Mouse (Mus musculus) left cerebral cortex, postnatal 25 days (tissue): Measurements from ENCODE around the gene Hnmt. TPM values are rescaled to one million over a fixed set of nuclear protein-coding genes. Genes with fewer than 3 reads are reported as not detected.
"Not testable (repeated sequence)": the region's sequence is repeated elsewhere in the genome, so short reads cannot be mapped to it uniquely, and the experiment has no call there.

ENCODE experiments used
- DNase-seq, 2 experiments: peaks; one replicate each; pipeline ENCODE4 v3.0.0; 2022; ENCODE audit warnings: low spot score in 2 of 2, mixed read lengths in 1 of 2
- intact Hi-C: fragments of 180-260 bp; cut with DNase I; formaldehyde crosslinking; loops from one replicate; pipeline ENCODE4 v1.15.1; 2025
- total RNA-seq, 2 experiments: library from RNA; stranded (reverse); gene quantifications; 2 replicates each; pipeline ENCODE4 v1.2.3; 2021

Gene Hnmt
- total RNA-seq: 10 to 100 TPM; 21.3 to 23.5 TPM

DNA sequence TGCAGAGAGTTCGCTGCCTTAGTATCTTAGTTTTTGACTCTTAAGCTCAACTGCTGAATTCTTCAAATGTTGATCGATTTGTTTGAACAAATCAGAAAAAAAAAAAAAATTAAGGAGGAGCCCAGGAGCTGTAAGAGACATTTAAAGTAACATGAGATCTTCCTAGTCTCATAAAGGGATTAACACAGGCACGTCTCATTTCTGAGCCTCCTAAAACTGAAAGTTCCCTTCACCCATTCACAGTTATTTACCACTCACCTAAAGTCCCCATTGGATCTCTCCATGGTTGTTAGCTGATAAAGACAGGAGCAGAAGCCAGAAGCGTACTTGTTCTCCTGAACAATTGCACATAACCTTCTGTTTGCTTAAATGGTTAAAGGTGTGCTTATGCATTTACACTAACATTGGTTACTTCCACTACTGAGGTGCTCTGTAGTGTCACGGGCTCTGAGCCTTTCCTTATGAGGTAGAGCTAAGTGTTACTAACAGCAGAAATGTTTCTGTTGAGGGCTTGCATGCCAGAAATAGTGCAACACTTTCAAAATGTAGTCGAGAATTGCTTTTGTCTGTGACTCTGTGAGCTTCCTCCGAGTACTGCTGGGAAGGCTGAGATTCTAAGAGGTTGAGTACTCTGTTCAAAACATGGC is at the start of gene Hnmt:
Gene Hnmt, minus strand, starts transcription at position 51 of the 647 bp plus-strand sequence.
- DNase-seq: peak; percentile 11 to 13

DNA sequence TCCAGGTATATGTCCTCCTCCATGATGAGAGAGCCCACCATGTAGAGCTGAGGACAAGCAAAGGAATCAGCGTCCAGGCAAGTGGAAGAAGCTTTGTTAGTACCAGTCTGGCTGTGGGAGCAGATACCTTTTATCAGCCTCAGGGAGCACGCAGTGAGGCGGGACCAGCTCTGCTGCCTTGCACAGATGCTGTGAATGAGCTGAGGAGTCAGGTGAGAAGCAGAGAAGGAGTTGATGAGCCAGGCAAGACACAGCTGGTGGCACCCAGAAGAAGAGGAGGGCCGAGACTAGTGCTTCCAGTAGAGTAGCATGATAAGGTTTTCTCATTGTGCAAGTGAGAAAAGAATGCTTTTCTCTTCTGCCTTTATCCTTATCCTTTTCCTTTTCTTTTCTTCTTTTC is 47.3 kb upstream of the Hnmt start, which contains the start of gene Tbpl2:
Gene Tbpl2, minus strand, starts transcription at position 101 of the 400 bp plus-strand sequence.
- no peak for DNase-seq
- intact Hi-C loops: no loop called here

More for the DNA sequence above, at the start of gene Hnmt:
- intact Hi-C loops: no loop called here

DNA sequence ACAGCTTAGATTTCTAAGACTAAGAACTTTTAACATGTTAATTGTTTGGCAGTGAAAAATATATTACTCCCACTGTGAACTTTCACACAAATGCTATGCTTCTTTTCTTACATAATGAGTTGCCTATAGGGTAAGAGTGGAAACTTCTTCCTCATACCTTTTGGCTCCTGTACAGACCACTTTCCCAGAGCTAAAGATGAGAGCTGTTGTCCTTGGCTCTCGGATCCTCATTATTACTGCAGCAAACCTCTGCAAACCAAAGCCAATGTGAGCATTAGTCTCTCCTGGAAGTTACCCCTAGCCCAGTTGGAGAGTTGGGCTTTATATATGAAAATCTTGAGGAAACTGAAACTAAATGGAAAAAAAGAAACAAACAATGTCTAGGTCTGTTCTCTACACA is 41.7 kb upstream of the Hnmt start:
- no peak for DNase-seq
- intact Hi-C loops: no loop called here

DNA sequence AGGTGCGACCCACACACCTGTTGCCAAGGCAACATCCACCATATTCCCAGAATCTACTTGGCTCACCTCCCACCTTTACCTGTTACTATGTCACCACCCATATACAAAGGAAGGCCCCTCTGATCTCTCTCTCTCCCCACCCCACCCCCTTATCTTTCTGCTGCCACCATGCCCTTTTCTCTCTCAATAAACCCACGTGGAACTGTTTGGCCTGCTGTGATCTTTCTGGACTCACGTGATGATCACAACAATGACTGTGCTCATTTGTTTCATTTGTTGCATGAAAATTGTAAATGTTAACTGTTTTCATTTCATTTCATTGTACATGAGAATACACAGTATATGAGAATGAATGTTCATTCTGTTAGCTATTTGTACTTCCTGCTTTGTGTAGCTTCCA is 1.3 kb upstream of the Hnmt start:
- no peak for DNase-seq
- intact Hi-C loops: no loop called here

DNA sequence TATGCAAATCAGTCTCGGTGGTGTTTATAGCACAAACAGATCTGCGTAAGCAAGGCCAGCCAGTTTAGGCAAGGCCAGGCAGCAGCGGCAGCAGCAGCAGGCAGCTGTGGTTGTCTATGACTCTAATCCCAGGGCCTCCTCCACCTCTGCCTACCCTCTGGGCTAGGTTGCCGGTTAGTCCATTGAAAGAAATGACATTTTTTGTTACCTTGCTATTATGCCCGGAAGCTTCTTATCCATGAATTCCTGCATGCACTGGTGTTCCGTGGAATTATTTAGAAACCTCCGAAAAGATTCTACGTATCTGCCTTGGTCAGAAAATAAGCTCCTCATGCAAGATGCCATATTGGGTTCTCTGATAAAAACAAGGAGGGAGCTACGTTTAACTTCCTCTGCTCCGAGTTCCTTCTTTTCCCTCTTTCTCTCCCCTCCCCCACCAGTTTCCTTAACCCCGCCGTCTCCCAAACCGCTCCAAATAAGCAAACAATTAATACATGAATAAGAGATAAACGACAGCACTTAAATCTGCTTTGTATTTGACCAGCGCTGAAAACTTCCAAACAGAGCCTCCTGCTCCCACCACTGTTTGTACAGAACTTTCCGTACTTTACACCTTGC is 605 bp downstream of the Hnmt start:
- intact Hi-C loops: no loop called here
- DNase-seq: peak; percentile 65 to 71

DNA sequence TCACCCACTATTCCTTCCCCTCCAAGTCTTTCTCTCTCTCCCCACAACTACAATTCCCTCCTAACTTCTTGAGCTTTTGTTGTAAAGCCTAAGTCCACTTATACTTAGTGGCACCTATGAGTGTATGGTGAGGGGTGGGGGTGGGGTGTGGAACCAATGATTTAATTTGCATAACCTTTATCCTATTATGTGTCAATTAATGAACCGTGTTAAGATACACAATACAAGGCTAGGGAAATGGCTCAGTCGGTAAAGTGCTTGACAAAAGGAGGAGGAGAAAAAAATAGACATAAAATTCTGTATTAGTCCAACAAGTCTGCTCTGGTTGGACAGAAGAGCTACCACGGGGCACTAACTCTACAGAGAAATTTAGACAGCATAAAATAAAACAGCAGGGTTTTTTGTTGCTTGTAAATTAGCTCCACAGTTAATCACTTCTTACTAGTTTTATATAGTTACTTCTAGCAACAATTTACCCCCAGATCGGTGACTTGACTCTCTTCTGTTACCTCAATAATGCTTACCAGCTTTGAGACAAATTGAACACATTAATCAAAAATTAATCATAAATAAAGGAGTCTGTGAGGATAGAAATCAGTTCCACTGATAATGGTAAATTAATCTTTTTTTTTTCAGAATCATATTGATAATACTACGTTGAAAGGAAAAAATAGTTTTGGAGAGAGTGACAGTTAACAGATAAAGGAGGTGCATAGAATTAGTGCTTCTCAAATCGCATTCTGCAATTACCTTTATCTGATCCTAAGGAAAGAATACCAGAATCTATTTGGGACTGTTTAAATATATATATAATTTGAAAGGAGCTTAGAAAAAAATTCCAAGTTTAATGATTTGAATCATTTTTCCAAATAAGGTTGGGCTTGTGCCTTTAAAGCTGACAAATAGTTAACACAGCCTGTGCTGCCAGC is 1.4 kb downstream of the Hnmt start:
- DNase-seq: no peak

DNA sequence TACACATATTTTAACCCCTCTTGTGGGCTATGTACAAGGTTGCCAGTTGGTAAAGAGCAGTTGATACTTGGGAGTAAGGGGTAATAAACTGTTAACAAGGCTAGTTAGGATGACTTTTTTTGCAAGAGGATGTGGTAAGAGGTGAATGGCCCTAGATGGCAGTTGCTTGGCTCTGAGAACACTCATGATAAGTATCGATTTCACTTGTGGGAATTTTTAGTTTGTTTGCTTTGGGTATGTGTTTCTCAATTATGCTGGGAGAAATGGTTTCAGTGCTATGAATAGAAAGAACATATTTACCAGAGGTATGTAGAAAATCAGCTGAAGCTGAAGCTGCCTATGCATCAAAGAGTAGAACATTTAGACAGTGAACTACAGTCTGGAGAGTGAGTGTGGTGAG is 6.3 kb downstream of the Hnmt start:
- intact Hi-C loops: no loop called here
- no peak for DNase-seq

More for the DNA sequence above, 1.4 kb downstream of the Hnmt start:
- intact Hi-C loops: no loop called here

DNA sequence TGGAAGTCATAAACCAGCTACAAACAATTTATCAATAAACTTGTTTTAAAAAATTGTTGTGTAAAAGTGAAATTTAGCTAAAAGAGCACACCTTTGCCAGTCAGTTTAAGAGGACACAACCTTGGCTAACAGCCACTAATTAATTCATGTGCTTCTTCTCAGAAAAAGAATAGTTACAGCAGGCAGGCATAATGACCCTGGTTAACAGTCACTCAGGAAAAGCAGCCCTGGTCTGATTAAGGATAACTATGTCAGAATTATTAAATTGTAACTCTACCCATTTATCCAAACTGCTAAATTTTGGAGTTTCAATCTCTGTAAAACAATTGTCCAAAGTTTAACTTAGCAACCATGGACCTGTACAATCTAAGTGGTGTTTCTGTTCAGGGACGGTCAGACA is 8.7 kb downstream of the Hnmt start:
- intact Hi-C loops: no loop called here
- no peak for DNase-seq

DNA sequence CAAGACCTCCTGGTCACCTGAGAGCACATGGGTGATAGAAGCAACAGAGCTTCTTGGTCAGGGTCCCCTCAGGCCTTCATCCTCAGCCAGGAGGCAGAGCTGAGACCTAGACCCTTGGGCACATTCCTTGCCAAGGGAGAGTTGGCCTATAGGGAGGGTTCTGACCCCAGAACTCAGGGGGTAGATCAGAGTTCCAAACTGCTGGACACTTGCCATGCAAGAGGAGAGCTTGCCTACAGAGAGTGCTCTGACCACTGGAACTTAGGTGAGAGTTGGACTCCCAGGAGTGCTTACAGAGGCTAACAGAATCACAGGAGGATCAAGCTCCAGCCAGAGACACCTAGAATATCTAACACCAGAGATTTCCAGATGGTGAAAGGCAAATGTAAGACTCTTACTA is 29.8 kb downstream of the Hnmt start:
- DNase-seq, intact Hi-C loops: not testable (repeated sequence)

DNA sequence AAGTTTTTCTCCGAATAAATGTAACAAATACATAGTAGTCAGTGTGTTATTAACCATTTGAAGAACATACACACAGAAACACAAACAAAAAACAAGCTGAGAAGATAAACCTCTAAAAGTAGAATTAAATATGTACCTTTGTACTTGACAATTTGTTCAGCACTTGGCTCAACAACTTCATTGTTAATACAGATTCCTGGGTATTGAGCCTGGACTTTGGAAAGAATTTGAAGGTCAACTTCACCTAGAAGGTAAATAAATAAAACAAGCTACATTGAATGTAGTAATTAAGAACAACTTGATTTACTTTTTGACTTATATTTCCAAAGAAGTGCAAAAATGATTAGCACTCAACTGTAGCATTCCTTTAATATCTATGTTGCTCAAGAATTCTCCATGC is 30.2 kb downstream of the Hnmt start:
- DNase-seq: no peak
- intact Hi-C loops: no loop called here

DNA sequence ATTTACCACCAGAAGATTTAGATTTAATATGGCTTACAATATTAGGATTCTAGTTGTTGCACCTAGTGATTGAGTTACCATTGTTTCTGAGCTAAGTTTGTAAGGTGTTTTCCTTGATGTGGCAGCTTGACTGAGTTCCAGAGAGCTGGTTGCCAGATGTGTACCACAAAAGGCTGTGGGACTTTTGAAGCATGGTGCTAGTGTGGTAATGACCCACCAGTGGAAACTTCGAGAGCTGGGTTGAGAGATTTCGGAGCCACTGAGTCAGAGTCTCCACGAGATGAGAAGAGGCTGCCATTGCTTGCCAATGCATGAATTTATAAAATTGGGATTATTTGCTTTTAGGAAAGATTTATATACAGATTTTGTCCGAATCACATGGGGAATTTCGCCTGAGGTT is 34.2 kb downstream of the Hnmt start:
- intact Hi-C loops: no loop called here

DNA sequence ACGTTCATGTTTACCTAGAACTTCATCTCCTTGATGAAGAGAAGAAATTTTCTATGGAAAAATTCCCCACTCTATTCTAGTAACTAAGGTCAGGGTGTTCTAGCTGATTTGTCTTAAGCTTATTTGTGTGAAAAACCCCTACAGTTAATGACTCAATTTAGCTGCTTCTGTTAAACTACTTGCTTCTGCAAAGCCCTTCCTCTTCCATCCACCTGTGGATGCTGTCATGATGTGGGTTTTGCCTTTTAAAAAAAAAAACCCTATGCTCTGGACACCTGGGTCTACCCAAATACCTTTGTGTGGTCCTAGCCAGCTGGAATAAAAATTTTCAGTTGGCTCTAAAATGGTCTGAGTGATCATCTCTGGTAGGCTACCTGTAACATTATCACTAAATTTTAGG is 49.9 kb downstream of the Hnmt start:
- no peak for DNase-seq
- intact Hi-C loops: no loop called here

More for the DNA sequence above, 34.2 kb downstream of the Hnmt start:
- DNase-seq: no peak

DNA sequence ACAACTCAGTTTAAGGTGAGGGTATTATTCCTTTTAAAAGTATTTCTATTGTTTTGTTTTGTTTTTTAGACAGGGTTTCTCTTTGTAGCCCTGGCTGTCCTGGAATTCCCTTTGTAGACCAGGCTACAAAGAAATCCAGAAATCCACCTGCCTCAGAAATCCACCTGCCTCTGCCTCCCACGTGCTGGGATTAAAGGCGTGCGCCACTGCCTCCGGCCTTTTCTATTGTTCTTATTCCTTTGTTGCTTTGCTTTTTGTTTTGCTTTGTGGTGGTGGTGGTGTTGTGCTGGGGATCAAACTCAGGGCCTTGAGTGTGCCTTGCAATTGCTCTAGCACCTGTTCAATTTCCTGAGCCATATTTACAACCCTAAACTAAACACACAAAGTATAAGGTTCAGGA is 50.4 kb downstream of the Hnmt start:
- intact Hi-C loops: no loop called here
- no peak for DNase-seq

DNA sequence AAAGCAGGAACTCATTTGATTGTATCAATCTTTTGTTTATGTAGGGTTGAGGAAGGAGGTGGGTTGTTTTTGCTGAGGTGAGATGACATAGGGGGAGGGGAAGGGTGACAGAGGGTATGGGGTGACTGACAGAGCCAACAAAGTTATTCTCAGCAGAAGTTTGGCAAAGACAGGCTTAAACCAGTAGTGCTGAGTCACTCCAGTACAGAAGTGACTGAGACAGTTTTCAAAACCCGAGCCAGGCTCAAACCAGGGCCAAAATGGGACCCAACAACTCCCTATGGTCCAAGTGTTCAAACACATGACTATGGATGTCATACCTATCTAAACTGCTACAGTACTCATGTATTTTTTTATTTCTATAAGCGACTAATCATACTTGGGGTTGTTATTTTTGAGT is 52.4 kb downstream of the Hnmt start:
- no peak for DNase-seq
- intact Hi-C loops: no loop called here

DNA sequence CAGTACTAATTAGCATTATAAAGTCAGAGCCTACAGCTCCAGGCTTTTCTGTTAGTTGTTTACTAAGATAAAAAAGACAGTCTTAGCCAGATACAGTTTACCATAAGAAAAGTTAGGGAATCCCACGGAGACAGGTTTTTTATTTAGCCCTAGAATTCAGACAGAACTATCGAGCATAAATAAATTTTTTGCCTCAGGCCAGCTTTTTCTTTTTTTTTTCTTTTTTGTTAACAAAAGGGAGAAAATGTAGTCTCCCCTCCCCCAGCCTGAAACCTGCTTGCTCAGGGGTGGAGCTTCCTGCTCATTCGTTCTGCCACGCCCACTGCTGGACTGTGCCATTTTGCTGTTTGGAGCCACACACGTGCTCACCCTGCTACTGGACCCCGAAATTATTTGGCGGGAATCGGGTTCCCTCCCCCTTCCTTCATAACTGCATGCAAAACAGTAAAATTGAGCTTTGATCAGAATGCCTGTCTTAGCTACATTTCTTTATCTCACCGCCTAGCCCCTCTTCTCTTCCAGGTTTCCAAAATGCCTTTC is 59.1 kb downstream of the Hnmt start:
- intact Hi-C loops, DNase-seq: not testable (repeated sequence)

DNA sequence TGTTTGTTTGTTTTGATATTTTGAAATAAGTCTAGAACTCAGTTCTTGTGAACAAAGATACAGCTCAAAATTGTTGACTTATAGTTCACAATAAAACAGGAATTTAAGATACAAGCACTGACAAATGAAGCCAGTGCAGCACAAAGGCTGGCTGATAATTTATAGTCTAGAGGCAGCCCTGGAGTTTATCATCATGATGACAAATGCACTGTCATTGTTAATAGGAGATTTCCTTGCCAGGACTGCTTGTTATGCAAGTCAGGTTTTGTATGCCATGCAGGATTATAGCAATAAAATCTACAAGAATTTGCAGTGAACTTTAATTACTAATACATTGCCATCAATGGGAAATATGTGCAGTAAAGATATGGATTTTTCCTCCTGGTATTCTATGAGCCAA is 61.9 kb downstream of the Hnmt start:
- intact Hi-C loops: no loop called here
- no peak for DNase-seq

DNA sequence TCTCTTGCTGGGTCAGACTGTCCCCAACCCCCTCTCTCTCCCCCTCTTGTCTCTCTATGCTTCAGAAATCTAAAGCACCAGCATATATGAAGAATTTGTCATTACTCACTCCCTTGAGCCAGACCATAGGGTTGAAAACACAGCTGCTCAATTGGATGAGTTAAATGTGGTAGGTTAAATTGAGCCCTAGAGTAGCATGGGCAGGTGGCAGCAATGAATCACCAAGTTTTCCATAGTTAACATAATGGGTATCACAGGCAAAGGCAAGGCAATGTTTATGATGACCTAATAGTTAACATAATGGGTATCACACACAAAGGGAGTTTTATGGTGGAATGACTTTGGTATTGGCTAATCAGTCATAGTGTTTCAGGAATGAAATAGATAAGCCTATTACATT is 65.9 kb downstream of the Hnmt start:
- no peak for DNase-seq
- intact Hi-C loops: no loop called here

DNA sequence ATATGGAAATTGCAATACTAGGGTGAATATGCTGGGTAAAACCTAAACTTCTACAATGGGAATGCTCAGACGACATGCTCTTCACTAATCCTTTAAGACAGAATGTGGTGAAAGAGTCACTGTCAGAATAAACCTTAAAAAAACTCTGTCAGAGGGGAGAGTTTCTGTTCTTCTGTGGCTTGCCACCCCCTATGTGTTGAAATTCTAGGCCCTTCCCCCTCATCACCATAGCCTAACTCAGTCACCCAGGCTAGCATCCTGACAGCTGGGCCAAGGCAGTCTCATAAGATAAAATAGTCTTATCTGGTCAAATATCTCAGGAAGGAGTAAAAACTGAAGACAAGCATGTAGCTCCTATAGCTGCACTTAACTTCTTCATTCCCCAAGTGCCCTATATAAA is 66.3 kb downstream of the Hnmt start:
- intact Hi-C loops: no loop called here
- peak in 1 of 2 experiments; percentile 4 for DNase-seq

DNA sequence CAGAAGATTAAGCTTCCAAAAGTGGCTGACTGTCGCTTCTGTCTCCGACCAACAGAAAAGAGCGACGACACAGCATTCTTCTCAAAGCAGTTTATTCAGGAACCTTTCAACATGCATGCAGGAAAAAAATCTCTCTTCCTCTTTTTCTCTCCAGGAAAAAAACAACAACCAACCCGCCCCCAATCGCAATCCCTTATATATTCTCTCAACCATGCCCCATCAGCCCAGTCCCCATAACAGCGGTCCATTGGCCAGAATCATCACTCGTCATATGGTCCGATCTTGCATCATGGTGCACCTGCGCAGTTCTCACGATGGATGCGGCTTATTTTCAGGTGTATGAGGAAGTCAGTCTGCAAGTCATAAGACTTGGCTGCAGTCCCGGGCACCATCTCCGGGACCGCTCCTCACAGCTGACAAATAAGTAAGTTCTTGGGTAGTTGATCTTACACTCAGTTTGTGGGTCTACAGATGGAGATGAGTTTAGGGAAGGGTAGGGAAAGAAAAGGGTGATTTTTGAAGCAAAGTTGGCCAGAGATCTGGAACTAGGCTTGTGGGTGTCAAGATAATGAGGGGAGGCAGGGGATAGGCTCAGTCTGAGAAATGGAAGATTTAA is 88.4 kb downstream of the Hnmt start:
- DNase-seq, intact Hi-C loops: not testable (repeated sequence)
